Mouse (Mus musculus): ENCODE results near the gene Oprd1.

GRCm38 (mm10) chr4:132165691-132166090 lies 21.4 kb upstream of the Oprd1 start:
- TF ChIP-seq CTCF (IDR thresholded peaks at IDR 0.05; ENCODE audit: low read depth) (no peak), EP300 (IDR thresholded peaks at IDR 0.05; ENCODE audit: low read depth) (no peak)

Data from liver, embryonic 14.5 days (tissue).